Mouse (Mus musculus) midbrain, embryonic 11.5 days (tissue): ENCODE results near the gene Pfkfb3. TPM values are rescaled to one million over a fixed set of nuclear protein-coding genes. Genes with fewer than 3 reads are reported as not detected.
A peak's percentile ranks its signal among the peaks of the same experiment; 100 is the strongest.

Experiments
- ATAC-seq: fragments of 200-750 bp; cut with Nextera tagmentation; 2 replicates; pipeline ENCODE4 v1.8.0; 2017; ENCODE audit warnings: moderate TSS enrichment, moderate library complexity; ENCODE audit not compliant: low FRiP score
- DNase-seq: peaks from one replicate; pipeline ENCODE4 v3.0.0; 2015; ENCODE audit warnings: low spot score; ENCODE audit errors: missing footprints
- H3K27ac ChIP-seq: fragments of 300-500 bp; sonication (generic); 2 replicates; pipeline ENCODE4 v1.5.1; 2014; ENCODE audit warnings: low read depth, low read length
- H3K27me3 ChIP-seq: fragments of 300-500 bp; sonication (generic); 2 replicates; pipeline ENCODE4 v1.6.1; 2014; ENCODE audit warnings: mild to moderate bottlenecking, low read length, moderate library complexity, mixed read lengths; ENCODE audit not compliant: control insufficient read depth, insufficient read depth
- H3K36me3 ChIP-seq: fragments of 300-500 bp; sonication (generic); 2 replicates; pipeline ENCODE4 v1.6.1; 2014; ENCODE audit warnings: mild to moderate bottlenecking, low read length, moderate library complexity, mixed read lengths; ENCODE audit not compliant: control insufficient read depth, insufficient read depth
- H3K4me1 ChIP-seq: fragments of 300-500 bp; sonication (generic); 2 replicates; pipeline ENCODE4 v1.6.1; 2014; ENCODE audit warnings: low read length; ENCODE audit not compliant: control insufficient read depth, insufficient read depth
- H3K4me2 ChIP-seq: fragments of 300-500 bp; sonication (generic); 2 replicates; pipeline ENCODE4 v1.6.1; 2014; ENCODE audit warnings: mild to moderate bottlenecking, moderate library complexity
- H3K4me3 ChIP-seq: fragments of 300-500 bp; sonication (generic); 2 replicates; pipeline ENCODE4 v1.5.1; 2014; ENCODE audit warnings: low read depth, low read length
- H3K9ac ChIP-seq: fragments of 300-500 bp; sonication (generic); 2 replicates; pipeline ENCODE4 v1.6.1; 2014; ENCODE audit warnings: low read length
- H3K9me3 ChIP-seq: fragments of 300-500 bp; sonication (generic); 2 replicates; pipeline ENCODE4 v1.6.1; 2016; ENCODE audit warnings: low read length; ENCODE audit not compliant: control insufficient read depth
- WGBS: fragments of 180-500 bp; shearing (Covaris S2); extraction: QIAGEN DNeasy Blood & Tissue Kit; methylation state at CpG from one replicate; pipeline ENCODE4 v1.1.7; 2014; 5-methylcytosine and 5-hydroxymethylcytosine counted together
- polyA plus RNA-seq: library from polyadenylated mRNA; unstranded; fragments of >200 nt; fragmentation: Nextera tagmentation; extraction: Ambion mirVana; gene quantifications from 2 replicates; pipeline ENCODE4 v1.2.1, GENCODE M21; 2014

Gene Pfkfb3
- polyA plus RNA-seq, 1 experiment from 2014 or later, result 13.8 TPM

- H3K9ac ChIP-seq, result no peak overlapping the region
- H3K27me3 ChIP-seq, result peaks cover 18% of the 10 kb centered on the region
- no peaks in the 10 kb centered on the region for H3K9me3 ChIP-seq
- 62% methylated on average over 3 of the region's 3 CpGs for WGBS
- H3K27ac ChIP-seq, result no peak overlapping the region
- H3K4me2 ChIP-seq, result no peak overlapping the region
- H3K36me3 ChIP-seq, result no peaks in the 10 kb centered on the region
- H3K4me1 ChIP-seq, result peaks cover 10% of the 10 kb centered on the region
- no peak overlapping the region for H3K4me3 ChIP-seq
- ATAC-seq, result no peak
- DNase-seq, result peak; percentile 59
These were observed 3.4 kb upstream of the Pfkfb3 start for GRCm38 (mm10) chr2:11557244-11557643.

- no peak for ATAC-seq
- 59% methylated on average over 6 of the region's 6 CpGs for WGBS
- peaks cover 18% of the 10 kb centered on the region for H3K27me3 ChIP-seq
These were observed 1.4 kb upstream of the Pfkfb3 start for GRCm38 (mm10) chr2:11555316-11555715.

DNA sequence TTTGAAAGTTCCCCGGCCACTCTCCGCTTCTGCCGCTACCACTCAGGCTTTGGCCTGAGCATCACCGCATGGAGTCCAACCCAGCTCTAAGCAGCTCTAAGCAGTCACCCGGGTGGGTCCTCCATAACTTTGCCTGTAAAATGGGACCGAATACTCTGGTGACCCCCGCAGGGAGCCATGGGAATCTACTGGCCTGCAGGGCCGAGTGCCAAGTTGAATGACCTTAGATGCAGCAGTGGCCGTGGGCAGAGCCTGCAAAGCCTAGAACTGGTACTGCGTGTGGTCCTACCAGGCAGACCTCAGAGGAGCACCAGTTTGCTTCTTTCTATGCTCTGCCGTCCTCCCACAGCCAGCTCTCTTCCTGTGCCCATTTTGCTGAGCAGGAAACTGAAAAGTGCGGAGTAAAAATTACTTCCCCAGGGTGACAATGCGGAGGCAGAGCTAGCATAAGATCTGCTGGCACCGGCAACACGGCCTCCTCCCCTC is 868 bp downstream of the Pfkfb3 start:
- H3K9ac ChIP-seq, result peak overlapping the region; percentile 56
- H3K27ac ChIP-seq, result no peak overlapping the region
- peaks cover 18% of the 10 kb centered on the region for H3K27me3 ChIP-seq
- ATAC-seq (peak; percentile 51), DNase-seq (no peak)
- peak overlapping the region; percentile 38 for H3K4me3 ChIP-seq
- peaks cover 10% of the 10 kb centered on the region for H3K4me1 ChIP-seq
- peak overlapping the region; percentile 79 for H3K4me2 ChIP-seq
- H3K9me3 ChIP-seq, result no peaks in the 10 kb centered on the region
- H3K36me3 ChIP-seq, result no peaks in the 10 kb centered on the region
- 3% methylated on average over 15 of the region's 15 CpGs for WGBS

More at GRCm38 (mm10) chr2:11555316-11555715, 1.4 kb upstream of the Pfkfb3 start:
- DNase-seq, result peak; percentile 75
- Histone ChIP-seq H3K9me3 (no peaks in the 10 kb centered on the region), H3K27ac (no peak overlapping the region), H3K4me2 (no peak overlapping the region), H3K4me3 (no peak overlapping the region), H3K36me3 (no peaks in the 10 kb centered on the region), H3K4me1 (peaks cover 10% of the 10 kb centered on the region), H3K9ac (no peak overlapping the region)

DNA sequence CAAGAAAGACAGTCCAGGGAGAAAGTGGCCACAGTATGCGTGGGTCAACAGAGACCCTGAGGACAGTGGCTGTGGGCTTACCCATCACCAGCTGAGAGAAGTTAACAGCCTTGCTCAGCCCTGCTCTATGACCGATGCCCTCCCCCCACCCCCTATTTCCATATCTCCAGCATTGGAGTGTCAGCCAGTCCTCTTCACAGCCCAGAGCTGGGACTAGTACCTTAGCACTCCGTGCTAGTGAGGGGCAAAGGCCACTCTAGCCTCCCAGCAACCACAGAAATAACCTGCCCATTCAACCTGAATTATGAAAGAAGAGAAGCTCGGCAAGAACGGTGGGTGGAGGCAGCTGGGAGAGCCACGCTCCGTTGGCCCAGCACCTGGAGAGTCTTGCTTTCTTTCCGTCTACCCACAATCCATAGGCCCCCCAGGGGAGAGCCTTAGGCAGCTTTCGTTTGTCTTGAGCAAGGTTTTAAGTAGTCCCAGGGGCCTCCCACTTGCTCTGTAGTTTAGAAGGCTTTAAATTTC is 1.5 kb downstream of the Pfkfb3 start:
- WGBS, result 6% methylated on average over 9 of the region's 9 CpGs
- Histone ChIP-seq H3K9me3 (no peaks in the 10 kb centered on the region), H3K4me1 (peaks cover 10% of the 10 kb centered on the region), H3K36me3 (no peaks in the 10 kb centered on the region), H3K4me2 (no peak overlapping the region; the same call in 1 of the 2 replicates), H3K27ac (no peak overlapping the region), H3K27me3 (peaks cover 18% of the 10 kb centered on the region), H3K4me3 (no peak overlapping the region), H3K9ac (no peak overlapping the region)
- DNase-seq (peak; percentile 88), ATAC-seq (peak; percentile 25)

DNA sequence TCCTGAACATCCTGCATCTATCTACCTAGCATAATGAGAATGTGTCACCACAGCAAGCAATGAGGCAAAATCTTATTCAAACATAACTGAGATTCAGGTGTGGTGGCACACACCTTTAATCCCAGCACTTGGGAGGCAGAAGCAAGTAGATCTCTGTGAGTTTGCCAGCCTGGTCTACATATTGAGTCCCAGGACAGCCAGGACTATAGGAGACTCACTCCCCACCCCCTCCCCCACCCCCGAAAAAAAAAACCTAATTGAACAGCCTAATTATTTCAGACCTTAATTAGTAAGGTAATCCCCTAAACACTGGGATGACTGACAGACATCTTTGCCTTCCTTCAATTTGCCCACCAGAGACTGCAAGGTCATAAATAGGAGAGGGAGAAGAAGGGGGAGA is 2.2 kb downstream of the Pfkfb3 start:
- Histone ChIP-seq H3K4me3 (no peak overlapping the region), H3K9ac (no peak overlapping the region), H3K4me2 (no peak overlapping the region), H3K27me3 (peaks cover 18% of the 10 kb centered on the region), H3K27ac (no peak overlapping the region), H3K9me3 (no peaks in the 10 kb centered on the region), H3K36me3 (no peaks in the 10 kb centered on the region), H3K4me1 (peaks cover 10% of the 10 kb centered on the region)
- WGBS, result 32% methylated on average over 1 of the region's 1 CpGs
- DNase-seq (no peak), ATAC-seq (no peak)

- ATAC-seq, result no peak
- peaks cover 9% of the 10 kb centered on the region for H3K27me3 ChIP-seq
- no peak overlapping the region for H3K9ac ChIP-seq
- WGBS, result 91% methylated on average over 10 of the region's 10 CpGs
- peaks cover 10% of the 10 kb centered on the region for H3K4me1 ChIP-seq
- DNase-seq, result no peak
- no peaks in the 10 kb centered on the region for H3K9me3 ChIP-seq
- no peak overlapping the region for H3K27ac ChIP-seq
- no peak overlapping the region for H3K4me2 ChIP-seq
- H3K36me3 ChIP-seq, result no peaks in the 10 kb centered on the region
- no peak overlapping the region for H3K4me3 ChIP-seq
These were observed 5.4 kb downstream of the Pfkfb3 start for GRCm38 (mm10) chr2:11548508-11548907.

DNA sequence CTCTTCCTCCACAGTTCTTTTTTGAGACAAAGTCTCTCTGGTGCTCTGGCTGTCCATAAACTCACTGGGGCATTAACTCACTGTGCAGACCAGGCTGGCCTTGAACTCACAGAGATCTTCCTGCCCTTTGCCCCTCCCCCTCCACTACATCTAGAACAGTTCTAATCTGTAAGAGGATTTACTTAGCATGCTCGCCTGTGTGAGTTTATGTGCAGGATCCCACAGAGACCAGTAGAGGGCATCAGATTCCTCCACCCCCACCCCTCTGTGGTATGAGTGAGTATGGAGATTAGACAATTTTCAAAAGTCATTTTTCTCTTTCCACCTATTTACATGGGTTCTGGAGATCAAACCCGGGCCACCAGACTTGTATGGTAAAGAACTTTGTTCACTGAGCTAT is 6.3 kb downstream of the Pfkfb3 start:
- no peaks in the 10 kb centered on the region for H3K9me3 ChIP-seq
- H3K36me3 ChIP-seq, result no peaks in the 10 kb centered on the region
- 65% methylated on average over 2 of the region's 2 CpGs for WGBS
- H3K9ac ChIP-seq, result no peak overlapping the region
- H3K4me3 ChIP-seq, result no peak overlapping the region
- DNase-seq (no peak), ATAC-seq (no peak)
- H3K4me1 ChIP-seq, result 0 out of 2 replicates have a peak, but pooled peaks cover 3% of the 10 kb centered on the region
- no peak overlapping the region for H3K4me2 ChIP-seq
- no peak overlapping the region for H3K27ac ChIP-seq
- H3K27me3 ChIP-seq, result peaks cover 3% of the 10 kb centered on the region

GRCm38 (mm10) chr2:11546091-11546490 is 7.8 kb downstream of the Pfkfb3 start:
- ATAC-seq (no peak), DNase-seq (no peak)
- WGBS, result 87% methylated on average over 8 of the region's 8 CpGs
- H3K27me3 ChIP-seq, result no peaks in the 10 kb centered on the region
- H3K9me3 ChIP-seq, result no peaks in the 10 kb centered on the region
- H3K4me3 ChIP-seq, result no peak overlapping the region
- no peak overlapping the region for H3K9ac ChIP-seq
- H3K27ac ChIP-seq, result no peak overlapping the region
- no peaks in the 10 kb centered on the region for H3K36me3 ChIP-seq
- H3K4me2 ChIP-seq, result no peak overlapping the region
- H3K4me1 ChIP-seq, result no peaks in the 10 kb centered on the region

DNA sequence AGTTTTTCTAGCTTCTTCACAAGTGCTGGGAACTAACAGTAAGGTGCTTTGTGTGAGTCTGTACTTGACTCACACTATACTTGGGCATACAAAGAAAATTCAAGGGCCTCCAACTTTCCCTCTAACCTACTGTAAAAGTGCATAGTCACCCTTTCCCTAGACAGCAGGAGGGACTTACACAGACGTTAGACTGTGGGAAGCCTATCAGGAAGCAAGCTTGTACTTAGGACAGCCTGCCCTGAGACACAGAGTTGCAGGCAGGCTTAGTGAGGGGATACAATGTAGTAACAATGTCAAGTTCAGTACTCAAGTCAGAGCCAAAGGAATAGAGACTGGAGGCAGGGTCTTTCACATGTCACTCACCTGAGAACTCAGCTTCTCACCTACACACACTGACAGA is 8.5 kb downstream of the Pfkfb3 start:
- Histone ChIP-seq H3K4me3 (no peak overlapping the region), H3K9me3 (no peaks in the 10 kb centered on the region), H3K9ac (no peak overlapping the region), H3K27ac (no peak overlapping the region), H3K4me1 (no peaks in the 10 kb centered on the region), H3K36me3 (no peaks in the 10 kb centered on the region), H3K4me2 (no peak overlapping the region), H3K27me3 (no peaks in the 10 kb centered on the region)
- ATAC-seq, result no peak
- DNase-seq, result no peak
- 34% methylated on average over 1 of the region's 1 CpGs for WGBS
